Mouse (Mus musculus) brain, embryonic 18.5 days (tissue): Measurements from ENCODE around the gene Prss57.

Experiments
- DNase-seq: peaks from one replicate; pipeline ENCODE4 v3.0.0-alpha.2; 2012; ENCODE audit warnings: low read depth, low spot score

Gene Prss57

DNA sequence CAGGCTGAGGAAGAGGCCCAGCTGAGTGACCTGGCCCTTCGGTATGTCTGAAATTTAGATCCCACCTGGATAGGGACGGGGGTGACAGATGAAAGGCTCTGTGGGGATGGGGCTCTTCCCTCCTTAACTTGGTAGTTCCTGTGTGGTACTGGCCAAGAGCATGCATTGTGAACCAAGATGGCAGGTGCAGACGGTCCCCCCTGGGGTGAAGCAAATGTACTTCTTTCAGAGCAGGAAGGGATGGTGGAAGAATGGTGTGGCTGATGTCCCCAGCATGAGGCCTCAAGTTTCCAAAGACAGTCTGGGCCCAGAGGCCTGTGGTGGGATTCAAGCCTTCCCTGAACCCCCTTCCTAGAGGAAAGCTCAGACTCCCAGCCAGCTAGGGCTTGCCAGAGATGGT lies 34.9 kb downstream of the Prss57 start:
- no peak for DNase-seq

DNA sequence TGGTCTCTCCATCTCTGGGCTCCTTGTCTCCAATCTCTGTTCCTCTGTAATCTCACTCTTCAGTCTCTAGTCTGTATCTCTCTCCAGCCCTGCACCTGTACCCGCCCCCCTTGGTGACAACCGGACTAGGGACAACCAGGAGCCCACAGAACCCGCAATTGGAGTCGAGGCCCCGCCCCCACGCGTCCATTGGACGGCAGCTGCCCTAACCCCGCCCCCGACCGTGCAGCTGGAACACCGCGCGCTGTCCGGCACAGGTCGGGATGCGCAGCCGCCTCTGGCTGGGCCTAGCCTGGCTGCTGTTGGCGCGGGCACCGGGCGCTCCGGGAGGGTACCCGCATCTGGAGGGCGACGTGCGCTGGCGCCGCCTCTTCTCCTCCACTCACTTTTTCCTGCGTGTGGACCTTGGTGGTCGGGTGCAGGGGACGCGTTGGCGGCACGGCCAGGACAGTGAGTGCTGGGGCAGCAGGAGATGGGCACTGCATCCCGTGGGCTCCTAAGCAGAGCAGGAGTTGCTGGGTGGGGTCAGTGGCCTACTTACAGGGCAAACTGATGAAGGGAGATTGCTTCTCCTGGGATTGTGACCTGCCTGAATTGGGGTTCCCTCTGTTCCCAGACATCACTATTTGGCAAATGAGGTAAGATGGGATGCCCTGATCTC lies 35.8 kb downstream of the Prss57 start, which contains the start of gene Fgf22:
Fgf22 (plus strand) TSS at position 221 of the 661 bp plus-strand sequence.
- DNase-seq = no peak

DNA sequence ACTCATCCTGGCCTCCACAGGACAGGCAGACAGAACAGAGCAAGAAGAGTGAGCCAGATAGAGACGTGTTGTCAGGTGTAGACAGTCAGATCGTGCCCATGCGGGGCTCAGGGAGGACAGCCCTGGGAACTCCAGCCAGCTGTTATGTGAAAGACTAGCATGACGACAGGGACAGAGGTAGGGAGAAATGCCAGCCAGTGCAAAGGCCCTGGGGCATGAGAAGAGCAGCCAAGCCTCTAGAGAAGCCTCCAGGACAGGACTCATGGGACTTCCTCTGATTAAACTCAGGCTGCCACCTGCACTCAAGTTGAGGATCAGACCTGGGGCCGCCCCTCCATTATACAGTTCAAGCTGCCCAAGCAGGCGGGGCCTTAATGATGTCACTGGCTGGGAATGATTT lies 42.3 kb downstream of the Prss57 start:
- DNase-seq = no peak

DNA sequence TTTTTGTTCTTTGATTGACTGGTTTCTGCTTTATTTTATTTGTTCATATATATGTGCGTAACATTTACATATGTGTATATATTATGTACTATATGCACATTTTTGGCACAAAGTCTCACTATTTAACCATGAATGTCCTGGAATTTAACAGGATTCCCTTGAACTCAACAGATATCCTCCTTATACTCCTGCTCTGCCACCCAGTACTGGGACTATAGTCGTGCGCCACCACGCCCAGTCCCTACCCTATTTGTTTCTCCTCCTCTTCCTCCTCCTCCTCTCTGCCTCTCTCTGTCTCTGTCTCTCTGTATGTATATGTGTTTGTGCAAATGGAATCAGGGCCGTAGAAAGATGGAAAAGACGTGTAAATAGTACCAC lies 44.0 kb downstream of the Prss57 start:
- DNase-seq = no peak

DNA sequence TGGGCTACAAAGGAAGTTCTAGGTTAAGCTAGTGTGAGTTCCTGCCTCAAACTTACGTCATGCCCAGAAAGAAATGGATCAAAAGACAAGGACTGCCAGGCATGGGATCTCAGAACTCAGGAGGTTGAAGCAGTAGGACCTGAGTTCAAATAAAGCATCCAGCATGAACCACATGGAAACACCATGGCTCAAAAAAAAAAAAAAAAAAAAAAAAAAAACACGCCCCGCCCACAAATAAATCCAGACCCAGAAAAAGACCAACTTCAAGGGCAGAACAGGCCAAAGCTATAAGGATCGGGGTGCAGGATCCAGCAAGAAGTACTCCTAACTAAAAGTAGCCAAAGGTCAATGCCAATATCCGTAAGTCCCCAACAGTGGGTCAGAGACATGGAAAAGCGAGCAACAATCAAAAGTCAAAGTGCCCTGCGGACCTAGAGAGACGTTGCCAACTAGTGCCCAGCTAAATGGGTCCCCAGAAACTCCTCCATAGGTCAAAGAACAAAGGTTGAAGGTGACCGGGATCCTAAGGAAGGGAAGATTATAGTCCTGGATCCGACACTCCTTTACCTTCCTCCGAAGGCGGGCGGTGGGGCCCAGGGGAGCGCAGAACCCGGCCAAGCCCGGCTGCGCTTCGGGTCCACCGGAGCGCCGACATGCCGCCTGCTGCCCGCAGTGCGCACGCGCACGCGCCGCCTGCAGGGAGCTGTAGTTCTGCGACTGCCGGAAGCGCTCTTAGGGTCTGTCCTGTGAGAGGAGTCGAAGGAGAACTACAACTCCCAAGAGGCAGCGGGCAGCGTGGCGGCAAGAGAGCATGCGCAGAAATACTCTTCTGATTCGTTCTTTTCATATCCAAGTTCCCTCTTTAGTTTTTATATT lies 44.6 kb downstream of the Prss57 start, which contains the start of gene Polrmt:
Polrmt (minus strand) TSS at position 684 of the 876 bp plus-strand sequence.
- DNase-seq = peak; percentile 91

DNA sequence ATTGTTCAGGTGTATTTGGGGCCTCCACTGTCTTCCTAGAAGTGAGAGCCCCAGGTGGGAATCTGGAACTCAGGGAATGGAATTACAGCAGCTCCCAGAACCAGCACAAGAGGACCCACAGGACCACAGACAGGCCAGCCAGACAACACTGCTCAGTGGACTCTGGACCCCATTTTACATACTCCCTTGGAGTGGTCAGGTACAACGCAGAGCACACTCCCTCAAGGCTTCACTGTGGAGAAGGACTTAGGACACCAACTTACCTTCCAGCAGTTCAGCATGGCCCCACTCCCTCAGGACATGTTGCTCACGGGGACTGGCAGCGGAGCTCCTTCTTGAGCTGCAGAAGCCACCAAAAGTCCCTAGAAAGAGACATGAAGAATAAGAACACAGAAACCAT lies 45.4 kb downstream of the Prss57 start:
- DNase-seq = no peak

DNA sequence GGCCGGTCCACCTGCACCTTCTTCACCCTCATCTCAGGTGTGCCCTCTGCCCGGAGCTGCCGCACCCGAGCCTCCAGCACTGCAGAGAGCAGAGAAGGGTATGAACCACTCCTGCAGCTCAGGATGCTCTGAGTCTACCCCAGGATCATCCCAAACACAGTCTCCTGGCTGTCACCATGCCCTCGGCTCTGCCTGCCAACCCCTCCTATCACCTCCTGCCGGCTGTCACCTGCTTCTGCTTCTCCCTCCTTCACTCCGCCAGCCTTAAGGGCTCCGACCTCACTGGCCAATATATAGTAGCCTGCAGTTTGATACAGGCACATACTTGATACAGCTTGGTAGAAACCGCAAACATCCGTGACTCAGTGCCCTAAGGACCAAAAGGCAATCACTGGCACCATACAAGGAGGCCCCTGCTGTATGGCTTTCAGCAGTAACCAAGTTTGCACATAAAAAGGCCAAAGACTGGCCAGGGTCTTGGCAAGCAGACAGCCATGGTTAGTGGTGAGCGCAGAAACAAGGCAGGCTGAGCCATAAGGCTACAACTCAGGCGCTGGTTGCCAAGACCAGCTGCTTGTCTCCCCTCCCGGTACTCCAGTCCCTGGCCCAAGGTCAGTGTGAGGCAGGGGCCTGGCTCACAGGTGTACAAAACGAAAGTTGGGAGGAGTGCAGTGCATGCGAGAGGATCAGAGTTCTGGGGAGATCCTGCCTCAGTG lies 47.0 kb downstream of the Prss57 start:
- no peak for DNase-seq

DNA sequence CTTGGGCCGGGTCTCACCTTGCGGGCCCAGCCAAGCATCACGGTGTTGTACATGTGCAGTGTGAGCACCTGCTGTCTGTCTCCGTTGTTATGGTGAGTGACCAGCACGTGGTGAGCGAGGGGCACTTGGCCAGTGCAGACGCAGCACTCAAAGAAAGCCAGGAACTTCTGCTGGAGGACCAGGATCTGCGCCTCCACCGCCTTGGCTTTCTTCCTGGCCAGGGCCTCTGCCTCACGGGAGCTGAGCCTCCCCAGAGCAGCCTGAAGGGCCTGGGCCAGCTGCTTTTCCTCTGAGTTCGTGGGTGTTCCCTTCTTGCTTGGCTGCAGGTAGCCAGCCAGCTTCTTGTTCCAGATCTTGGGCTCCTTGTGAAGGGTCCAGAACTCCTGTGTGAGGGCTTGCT lies 47.6 kb downstream of the Prss57 start:
- no peak for DNase-seq

DNA sequence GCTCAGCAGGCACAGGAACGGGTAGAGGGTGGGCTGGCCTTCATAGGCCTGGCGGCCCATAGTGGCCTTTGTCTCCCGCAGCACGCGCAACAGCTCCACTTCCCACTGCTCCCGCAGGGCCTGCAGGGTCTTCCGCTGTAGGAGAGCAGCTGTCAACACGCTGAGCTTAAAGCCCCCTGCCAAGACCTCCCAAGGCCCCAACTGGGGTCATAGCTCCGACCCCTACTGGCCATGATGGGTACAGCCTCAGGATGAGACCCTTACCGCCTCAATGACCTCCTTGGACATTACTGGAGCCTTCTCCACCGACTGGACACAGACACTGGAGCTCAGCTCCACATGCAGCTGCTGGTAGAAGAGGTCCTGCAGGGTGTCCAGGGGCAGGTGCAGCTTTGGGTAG lies 49.9 kb downstream of the Prss57 start:
- no peak for DNase-seq

DNA sequence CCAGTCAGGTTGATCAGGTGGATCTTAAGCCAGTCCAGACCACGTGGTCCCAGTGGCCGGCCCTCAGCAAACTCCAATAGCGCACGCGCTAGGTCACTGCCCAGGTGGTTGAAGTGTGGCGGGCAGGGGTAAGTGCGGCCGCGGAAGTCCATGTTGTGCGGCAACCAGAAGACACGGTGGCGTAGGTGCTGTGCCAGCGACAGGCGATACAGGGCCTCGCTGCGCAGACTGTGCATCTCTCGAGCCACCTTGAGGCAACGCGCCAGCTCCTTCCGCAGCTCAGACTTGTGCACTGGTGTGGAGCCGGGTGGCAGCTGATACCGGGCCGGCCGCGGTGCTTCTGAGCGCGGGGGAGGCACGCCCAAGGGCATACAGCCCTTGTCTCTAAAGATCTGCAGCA lies 51.5 kb downstream of the Prss57 start:
- no peak for DNase-seq

DNA sequence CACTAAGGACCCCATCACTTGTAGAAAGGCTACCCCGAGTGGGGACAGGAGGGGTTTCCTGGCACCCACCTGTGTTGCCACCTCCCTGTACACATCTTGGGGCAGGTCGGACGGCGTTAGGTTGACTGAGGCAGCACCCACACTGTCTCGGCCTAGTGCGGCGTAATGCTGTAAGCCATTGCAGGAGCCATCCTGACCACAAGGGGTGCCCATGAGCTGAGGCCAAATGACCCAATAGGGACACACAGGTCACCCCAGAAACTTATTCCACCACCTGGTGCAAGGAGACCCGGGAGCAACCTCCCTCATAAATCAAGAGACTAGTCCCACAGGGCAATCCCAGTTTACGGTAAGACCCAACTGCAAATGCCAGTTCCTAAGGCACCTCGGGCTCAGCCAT lies 52.5 kb downstream of the Prss57 start:
- no peak for DNase-seq

DNA sequence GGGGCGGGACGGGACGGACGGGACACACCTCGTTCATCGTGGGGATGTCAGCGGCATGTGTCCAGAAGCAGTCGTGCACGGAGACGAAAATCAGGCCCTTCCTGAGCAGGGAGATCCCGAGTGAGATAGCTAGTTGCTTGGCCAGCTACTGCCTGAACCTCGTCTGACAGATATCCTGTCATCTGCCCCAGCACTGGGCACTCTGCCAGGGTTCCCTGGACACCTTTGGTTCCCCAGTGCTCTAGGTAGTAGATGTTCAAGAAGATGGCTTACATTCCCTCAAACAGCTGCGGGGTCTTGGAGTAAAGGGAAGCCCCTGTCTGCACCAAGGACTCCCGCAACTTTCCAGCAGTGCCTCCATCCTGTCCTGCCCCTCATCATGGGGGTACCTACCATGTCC lies 54.1 kb downstream of the Prss57 start:
- DNase-seq = no peak

DNA sequence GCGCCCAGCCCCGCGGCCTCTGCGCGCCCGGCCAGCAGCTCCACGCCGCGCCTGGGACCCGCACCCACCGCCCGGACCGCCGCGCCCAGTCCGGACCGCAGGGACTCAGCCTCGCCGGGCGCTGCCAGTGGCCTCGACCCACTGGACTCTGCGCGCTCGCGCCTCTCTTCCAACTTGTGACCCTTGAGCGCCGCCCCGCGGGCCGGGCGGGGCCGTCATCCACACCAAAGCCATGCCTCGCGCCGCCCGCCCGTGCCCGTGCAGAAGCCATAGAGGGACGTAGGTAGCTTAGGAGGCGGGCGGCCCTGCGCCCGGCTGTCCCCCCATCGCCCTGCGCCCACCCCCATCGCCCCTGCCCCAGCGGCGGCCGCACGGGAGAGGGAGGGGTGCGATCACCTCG lies 55.4 kb downstream of the Prss57 start:
- DNase-seq = no peak

DNA sequence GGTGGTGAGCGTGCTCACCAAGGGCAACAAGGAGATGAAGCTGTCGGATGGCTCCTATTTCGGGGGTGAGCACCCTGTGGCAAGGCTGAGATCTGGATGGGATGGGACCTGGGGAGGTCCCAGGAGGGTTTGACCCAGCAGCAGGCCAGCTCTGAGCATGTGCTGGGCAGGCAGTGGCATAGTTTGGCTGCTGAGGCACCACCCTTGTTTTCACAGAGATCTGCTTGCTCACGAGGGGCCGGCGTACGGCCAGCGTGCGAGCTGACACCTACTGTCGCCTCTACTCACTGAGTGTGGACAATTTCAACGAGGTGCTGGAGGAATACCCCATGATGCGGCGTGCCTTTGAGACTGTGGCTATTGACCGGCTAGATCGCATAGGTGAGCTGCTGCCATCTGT lies 56.9 kb downstream of the Prss57 start:
- no peak for DNase-seq

DNA sequence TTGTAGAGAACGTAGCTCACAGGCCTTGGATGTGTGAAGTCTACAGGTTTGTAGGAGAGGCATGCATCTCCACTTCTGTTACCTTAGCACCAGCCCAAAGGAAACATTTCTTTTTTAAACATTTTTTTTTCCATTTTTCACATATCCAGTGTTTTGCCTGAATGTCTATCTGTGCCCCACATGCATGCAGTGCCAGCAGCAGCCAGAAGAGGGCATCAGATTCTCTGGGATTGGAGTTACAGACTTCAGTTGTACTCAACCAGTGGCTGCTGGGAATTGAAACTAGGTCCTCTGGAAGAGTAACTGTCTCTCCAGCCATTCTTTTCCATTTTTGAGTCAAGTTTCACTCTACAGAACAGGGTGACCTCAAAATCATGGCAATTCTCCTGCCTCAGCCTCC lies 58.3 kb downstream of the Prss57 start:
- DNase-seq = no peak
